Mouse (Mus musculus) embryo, embryonic 9.5 days (tissue): ENCODE data around the gene Adck2.

ENCODE experiments used
- DNase-seq: peaks from one replicate; pipeline ENCODE4 v3.0.0-alpha.2; 2017; ENCODE audit errors: extremely low spot score

The Adck2 gene

DNA sequence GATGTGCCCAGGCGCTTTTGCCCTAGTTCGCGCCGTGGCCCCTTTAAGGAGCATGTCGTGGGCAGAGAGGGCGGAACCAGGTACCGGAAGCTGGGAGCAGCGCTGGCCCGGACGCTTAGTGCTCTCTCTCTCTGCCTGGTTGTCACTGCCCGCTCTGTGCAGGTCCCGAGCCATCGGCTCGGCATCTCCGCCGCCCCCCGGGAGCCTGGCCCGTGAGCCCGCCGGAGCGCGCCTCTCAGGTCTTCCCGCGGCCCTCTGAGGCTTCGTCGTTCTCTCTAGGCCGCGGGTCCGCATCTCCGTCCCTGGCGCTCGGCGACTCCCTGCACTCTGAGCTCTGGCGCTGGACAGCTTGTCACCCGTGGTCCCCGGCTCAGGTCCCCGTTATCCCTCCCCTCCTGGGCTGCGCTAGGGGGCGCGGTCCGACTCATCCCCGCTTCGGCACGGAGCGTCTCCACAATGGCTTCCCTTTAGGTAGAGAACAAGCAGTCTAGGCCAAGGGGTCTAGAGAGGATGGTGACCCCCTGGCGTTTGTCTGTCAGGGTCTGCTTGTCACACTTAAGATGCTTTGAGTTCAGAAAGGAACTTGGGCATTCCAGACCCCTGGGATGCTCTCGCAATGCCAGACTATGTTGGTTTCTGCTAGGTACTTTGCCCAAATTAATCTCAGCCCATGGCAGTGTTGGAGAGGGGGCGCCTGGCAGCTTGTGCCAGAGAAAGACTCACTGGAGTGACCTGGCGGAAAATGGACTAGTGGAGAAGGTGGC lies at the start of gene Adck2:
Gene Adck2, plus strand, starts transcription at position 83 of the 764 bp plus-strand sequence.
- peak; percentile 87 for DNase-seq

DNA sequence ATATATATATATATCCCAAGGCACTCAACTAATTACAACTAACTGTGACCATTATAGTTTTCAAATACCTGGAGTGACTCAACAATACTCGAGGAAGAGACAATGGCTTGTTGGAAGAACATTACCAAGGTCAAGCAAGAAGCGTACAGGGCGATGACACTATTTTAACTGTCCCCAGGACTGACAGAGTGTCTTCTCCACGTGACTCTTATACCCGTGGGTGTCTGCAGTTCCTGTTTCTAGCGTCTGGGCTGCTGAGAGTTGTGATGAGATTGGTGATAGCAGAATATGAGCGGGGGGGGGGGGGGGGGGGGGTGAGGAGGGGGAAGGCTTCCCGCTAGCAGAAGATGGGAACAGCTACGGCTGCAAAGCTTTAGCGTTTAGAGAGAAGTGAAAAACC lies 46.9 kb upstream of the Adck2 start:
- DNase-seq: no peak

DNA sequence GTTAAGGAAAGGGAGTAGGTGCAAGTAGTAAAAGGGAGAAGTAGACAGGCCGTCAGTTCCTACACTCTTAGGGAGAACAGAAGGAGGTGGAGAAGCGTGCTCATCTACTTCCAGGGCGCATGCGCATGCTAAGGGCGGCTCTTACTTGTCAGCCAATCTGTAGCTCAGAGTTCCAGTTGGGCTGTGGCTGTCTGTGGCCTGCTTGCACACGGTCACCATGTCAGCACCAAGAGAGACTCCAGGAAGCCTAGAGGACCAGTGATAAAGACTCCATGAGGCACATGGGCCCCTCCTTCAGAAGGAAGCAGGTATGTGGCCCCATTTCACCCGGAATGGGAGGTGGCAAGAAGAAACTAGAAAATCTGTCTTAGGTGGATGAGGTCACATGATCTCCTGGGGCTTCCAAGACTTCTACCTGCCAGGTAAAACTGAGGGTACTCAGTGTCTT lies 46.3 kb upstream of the Adck2 start:
- DNase-seq: no peak

DNA sequence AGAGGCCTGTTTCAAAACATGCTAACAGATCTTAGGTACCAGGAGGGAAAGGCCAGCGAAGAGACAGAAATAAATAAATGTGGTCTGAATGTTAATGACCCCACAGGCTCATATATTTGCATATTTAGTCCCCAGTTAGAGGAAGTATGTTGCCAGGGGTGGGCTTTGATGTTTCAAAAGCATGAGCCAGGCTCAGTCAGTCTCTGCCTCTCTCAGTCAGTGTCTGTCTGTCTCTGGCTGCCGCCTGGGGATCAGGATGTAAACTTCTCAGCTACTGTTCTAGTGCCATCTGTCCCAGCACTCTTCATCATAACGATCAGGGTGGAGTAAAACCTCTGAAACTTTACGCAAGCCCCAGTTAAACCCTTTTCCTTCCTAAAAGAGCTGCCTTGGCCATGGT lies 45.9 kb upstream of the Adck2 start:
- DNase-seq: no peak

DNA sequence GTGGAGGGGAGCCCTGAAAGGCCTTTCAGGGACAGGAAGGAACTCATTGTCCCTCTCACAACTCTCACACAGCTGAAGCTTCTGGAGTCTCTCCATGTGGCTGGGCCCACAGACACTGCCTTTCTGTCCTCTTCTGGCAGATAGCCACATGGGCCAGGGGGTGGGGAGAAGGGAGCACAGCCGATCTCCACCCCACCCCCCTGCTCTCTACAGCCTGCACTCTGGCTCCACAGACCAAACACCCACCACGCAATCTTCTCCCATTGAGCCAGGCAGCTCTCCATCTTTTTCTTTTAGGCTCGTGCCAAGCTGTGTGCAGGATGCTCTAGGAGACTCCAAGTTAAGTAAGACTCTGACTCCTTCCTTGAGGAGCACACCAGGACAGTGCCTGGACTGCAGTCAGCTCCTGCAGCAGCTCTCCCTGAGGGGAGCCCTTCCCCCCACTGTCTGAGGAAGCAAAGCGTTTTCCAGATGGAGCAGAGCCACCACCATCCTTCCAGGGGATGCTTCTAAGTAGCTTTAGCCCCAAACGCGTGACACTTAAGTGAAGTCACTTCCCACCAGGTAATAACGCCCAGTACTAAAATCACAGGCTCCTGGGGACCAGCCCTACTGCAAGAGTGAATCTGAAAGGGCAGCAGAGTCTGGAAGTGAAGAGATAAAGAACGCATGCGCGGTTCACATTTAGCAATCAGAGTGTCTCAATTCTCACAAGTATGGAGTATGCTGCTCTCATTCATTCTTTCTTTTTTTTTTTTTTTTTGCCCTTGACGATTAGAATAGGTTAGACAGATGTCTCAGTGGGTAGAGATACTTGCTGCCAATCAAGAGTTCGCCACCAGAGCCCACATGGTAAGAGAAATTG lies 44.8 kb upstream of the Adck2 start:
- no peak for DNase-seq

DNA sequence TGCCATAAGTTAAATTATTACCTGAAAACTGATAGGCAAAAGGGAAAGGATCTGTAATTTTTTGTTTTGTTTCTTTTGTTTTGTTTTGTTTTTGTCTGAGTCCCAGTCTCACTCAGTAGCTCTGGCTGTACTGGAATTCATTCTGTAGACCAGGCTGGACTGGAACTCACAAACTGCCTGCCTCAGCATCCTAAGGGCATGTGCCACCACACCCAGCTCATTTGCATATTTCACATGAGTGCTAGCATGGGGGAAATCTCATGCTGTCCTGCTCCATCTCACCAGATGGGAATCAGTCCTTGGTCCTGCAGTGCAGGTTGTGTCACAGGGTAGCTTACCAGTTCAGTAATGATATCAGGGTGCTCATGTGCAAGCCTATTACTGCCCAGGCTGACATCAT lies 38.7 kb upstream of the Adck2 start:
- DNase-seq: no peak

DNA sequence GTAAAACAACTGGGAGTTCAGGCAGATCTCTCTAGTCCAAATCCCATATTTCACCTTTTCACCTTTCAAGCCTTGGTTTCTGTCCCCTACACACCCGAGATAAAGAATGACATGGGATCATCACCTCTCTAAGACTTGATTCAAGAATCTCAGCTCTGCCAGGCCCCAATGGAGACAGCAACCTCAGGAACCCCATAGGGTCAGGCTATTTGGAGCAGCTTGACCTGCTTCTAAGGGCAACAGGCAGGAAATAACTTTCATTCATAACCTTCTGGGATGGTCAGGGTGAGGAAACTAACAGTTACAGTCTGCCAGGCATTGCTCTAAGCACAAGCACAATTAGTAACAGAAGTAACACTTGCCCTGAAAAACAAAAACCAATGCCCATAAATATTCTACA lies 37.1 kb upstream of the Adck2 start:
- DNase-seq: no peak

DNA sequence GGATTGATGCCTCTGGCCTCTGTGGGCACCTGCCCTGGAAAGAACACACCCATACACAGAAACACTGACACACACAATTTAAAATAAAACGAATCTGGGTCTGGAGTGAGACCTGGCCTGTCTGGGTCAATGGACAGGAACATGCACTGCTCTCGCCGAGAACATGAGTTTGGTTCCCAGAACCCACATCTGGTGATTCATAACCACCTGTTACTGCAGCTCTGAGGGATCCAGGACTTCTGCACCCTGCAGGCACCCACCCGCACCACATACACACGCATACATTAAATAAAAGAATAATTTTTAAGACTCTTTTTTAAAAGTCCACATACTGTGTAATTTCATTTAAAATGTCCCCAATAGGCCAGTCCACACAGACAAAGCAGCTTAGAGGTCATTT lies 36.4 kb upstream of the Adck2 start:
- no peak for DNase-seq

DNA sequence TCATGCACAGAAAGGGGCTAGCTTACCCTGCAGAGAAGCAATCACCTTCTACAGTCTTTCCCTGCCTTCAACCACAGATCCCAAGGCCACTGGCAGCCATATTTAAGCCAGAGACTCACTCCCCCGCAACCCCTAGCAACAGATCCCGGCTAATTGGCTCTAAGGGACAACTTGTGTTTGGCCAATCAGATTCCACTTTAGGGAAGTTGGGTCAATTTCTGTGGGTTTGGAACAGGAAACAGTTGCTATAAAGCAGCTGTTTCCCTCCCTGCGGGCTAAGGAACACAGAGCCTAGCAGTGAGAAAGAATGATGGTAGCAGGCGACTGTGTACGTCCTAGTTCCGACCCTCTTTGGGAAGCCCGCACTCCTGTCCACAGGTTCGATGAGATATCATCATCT lies 35.4 kb upstream of the Adck2 start:
- DNase-seq: no peak

DNA sequence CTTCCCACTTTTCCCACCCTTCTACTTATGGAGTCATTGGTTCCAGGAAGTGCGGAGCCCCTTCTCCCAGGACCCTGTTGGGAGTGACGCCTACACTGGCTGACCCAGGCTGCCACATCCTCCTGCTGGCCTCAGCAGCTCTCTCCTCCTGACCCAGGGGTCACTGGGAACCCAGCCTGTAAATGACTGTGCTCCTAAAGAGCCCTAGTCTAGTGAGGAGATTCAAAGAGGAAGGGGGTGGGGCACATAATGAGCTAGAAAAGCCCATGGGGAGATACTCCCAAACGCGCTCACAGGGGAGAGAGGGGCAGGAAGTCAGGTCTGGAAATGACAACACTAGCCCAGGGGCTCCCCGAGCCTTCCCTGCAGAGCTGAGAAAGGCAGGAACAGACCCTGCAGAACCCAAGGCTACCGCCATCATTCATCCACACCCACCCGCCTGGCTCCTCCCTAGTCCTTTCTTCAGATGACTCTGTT lies 34.0 kb upstream of the Adck2 start:
- peak; percentile 72 for DNase-seq

DNA sequence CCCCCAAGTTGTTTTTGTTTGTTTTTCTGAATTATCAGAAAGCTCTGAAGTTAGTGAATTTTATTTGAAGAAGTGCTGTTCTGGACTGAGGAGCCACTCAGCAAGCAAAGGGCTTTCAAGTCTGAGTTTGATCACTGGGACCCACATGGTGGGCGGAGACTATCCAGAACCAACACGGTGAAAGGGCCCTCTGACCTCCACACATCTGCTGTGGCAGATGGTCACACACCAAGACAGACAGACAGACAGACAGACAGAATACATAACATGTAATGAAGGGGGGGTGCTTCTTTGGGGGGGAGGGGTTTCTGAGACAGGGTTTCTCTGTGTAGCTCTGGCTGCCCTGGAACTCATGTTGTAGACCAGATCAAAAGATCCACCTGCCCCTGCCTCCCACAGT lies 33.1 kb upstream of the Adck2 start:
- no peak for DNase-seq

DNA sequence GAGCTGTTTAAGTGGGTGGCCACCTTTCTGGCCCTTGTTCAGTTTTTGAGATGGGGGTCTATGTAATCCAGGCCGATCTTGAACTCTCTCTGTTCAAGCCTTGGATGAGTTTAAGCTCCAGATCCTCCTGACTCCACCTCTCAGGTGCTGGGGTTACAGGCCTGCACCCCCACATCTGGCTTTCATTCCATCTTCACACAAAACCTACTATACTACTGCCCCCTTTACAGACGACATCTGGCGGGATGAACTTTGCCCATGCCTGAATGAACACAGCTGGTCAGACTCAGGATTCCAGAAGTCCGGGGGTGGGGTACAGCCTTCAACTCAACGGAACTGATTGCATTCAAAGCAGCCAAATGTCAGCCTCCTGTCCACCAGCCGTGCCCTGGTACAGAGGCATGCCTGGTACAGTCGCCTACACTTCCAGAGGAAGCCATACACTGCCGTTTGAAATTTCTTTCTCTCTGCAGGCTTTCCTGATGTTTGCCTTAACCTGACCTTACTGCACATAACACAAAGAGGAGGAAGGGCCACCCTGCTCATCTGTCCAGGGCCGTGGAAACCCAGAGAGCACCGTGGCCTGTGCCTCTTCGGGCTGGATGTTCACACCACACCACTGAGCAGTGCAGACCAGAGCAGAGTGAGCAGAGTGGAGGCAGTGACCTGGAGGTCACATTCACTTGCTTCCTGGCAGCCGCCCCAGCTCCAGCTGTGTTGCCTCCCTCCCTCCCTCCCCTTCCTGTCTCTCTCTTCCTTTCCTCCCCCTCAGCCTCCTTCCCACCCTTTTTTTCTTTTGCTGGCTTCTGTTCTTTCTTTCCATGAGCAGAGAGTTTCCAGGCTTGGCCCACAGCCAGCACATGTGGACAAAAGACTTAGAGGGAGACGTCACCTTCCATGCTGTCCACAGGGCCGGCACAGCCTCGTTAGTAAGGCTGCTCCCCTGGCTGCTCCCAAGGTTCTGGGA lies 30.8 kb upstream of the Adck2 start:
- DNase-seq: peak; percentile 66

DNA sequence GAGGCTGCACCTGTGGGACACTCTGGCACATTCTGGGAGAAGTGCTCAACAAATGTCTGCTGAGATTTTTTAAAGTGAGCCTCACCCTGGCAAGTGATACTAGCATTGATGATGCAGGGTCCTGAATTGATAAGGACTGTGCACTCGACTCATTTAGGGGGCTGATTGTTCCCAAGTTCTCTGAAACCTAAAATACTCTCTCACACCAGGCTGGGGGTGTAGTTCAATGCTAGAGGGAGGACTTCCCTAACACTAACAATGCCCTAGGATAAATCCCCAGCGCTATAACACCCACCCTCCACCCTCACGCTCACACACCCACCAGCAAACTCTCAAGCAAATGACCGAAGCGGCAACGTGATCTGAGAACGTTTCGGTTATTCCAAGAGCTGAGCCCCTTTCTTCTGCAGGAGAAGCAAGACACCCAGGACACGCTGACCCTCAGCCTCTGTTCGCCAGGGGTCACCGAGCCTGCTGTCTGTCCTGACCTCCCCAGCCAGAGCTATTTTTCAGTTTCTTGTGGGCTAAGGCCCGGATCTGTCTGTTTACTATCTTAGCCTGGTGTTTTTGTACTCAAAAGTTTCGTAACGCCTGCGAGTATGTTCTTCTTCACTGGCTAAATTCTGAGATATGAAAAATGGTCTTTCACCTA lies 29.8 kb upstream of the Adck2 start:
- no peak for DNase-seq

DNA sequence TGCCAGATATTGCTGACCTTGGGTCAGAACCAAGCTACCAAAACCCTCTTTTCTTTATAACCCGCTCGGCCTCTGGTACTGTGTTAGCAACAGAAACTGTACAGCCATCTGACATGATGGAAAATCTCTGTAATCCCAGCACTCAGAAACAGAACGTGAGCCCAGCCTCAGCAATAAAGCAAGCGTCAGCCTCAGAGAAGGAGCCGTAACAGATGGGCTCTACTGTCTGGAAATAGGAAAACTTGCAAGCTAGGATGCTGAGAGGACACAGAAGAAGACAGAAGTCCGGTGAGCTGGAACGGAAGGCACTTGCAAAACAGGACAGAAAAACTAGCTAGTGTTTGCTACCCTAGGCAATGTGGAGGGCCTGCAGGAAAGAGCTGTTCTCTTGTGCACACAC lies 28.2 kb upstream of the Adck2 start:
- no peak for DNase-seq

DNA sequence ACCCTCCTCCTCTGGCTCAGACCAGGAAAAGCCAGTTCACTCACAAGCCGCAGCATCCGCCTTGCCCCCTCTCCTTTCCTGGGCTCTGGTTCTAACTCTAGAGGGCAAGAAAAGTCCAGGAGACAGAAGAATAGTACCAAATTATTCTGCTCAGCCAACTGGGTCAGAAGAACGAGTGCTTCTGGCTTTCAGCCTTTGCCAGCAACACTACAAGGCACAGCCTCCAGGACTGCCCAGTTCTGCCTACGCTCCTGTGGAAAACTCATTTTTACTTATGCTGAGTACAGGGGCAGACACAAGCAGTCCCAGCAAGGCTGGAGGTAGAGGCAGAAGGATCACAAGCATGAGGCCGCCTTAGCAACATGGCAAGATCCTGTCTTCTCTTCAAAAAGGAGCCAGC lies 25.6 kb upstream of the Adck2 start:
- DNase-seq: no peak

DNA sequence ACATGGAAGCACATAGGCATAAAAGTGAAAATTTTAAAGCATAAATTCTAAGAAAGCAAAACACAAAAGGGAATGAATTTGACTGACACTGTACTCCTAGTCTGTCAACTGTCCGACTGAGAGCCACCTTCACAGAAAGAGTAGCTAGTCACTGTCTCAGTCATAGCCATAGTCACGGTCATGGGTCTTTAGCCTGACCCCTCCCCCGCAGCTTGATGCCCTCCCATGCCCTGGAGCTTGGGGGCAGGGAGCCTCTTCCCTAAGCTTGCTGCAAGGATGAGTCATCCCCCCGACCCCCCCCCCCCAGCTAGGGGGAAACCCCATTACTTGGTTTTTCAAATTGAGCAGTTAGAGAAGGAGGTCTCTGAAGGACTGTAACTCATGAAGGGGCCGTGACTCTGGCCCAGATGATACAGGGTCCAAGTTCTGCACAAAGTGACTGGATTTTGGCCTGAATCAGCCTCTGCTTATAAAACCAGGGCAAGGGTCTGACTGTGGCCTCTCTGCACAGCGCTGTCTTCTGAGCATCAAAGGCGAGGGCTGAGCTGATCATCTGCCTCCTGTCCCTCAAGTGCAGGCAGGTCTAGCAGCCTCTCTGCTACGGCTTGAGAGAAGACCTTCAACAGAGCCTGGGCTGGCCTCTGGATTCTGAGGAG lies 21.6 kb upstream of the Adck2 start:
- no peak for DNase-seq

DNA sequence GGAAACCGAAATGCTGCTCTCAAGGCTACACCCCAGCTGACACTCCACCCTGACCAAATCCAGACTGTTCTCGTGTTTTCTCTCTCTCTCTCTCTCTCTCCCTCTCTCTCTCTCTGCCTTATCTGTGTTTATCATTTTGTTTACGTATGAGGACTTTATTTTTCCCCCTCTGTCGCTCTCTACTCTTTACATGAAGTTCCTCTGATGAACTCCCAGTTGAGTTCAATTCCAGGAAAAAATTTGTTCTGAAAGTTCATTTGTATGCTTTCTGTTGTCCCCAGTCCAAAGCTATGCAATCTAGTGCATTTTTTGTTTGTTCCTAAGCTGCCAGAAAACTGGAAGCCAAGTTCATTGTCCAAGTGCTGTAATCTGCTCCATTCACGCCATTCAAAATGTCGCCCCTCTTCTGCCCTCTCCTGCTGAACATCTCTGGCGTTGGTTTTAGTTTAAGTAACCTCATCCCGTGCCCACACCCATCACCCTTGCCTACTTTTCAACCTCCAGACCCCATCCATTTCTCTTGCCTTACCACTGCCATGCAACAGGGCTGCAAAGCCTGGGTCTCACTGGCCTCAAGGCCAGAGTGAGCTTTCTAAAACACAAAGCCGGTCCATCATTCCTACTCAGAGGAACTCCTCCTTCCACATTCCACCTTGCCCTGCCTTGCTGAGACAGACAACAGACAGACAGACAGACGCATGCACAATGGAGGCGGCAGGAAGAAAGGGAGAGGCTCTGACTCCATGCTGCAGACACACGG lies 18.6 kb upstream of the Adck2 start:
- no peak for DNase-seq

DNA sequence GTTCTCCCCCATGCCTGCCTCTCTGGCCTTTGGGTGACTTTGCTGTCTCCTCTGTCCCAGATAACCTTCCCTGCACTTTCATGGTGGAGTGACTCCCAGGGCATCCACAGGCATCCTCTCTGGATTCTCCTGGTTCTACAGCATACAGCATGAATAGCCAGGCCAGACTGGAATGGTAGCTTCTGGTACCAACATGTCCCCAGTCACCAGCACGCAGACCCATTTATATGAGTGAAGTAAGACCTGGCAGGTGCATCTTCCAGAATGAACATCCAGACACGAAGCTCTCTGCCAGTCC lies 18.1 kb upstream of the Adck2 start:
- DNase-seq: no peak

DNA sequence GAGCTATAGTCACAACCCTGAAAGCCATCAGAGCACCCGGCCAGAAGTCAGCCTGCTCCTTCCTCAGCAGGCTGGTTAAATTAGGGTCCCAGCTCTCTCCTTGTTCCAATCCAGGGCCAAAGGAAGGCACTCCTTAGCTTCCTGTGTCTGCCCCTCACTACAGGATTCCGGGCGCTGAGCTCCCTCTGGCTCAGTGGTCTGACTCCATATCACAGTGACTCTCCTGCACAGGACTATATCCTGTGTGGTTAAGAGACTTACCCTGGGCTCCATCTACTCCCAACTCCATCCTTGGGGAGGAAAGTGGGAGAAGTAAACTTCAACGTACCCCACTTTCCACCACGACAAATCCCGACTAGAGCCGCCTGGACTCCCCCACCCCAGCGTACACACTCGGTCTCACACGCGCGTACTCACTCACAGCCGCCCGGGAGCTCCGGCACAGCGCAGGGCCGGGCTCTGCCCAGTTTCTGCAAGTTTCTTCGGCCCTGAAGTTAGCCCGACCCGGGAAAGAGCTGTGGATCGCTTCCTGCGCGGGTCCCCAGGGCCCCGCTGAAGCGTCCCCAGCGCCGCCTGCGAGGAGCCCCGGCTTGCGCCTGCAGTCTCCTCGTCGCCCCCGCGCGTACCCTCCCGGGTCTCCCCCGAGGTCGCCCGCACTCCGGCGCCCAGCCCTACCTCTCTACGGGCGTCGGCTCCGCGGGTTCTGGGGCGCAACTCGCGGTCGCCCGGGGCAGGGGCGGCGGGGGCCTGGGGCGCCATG lies 16.6 kb upstream of the Adck2 start:
- DNase-seq: peak; percentile 74
